Mouse (Mus musculus) midbrain, embryonic 15.5 days (tissue): ENCODE data around the gene Dhx30. TPM values are rescaled to one million over a fixed set of nuclear protein-coding genes. Genes with fewer than 3 reads are reported as not detected.
"Not testable (repeated sequence)": the region's sequence is repeated elsewhere in the genome, so short reads cannot be mapped to it uniquely, and the experiment has no call there.

Experiments
- ATAC-seq: fragments of 200-750 bp; cut with Nextera tagmentation; replicated peaks from 2 replicates; pipeline ENCODE4 v1.8.0; 2017; ENCODE audit warnings: moderate TSS enrichment
- H3K27ac ChIP-seq: fragments of 300-500 bp; sonication (generic); 2 replicates; pipeline ENCODE4 v1.5.1; 2015; ENCODE audit warnings: mild to moderate bottlenecking, inconsistent platforms
- H3K27me3 ChIP-seq: fragments of 300-500 bp; sonication (generic); replicated peaks from 2 replicates; pipeline ENCODE4 v1.6.1; 2015; ENCODE audit warnings: inconsistent platforms
- H3K36me3 ChIP-seq: fragments of 300-500 bp; sonication (generic); replicated peaks from 2 replicates; pipeline ENCODE4 v1.6.1; 2015; ENCODE audit warnings: inconsistent platforms
- H3K4me1 ChIP-seq: fragments of 300-500 bp; sonication (generic); 2 replicates; pipeline ENCODE4 v1.6.1; 2015; ENCODE audit warnings: inconsistent platforms
- H3K4me2 ChIP-seq: fragments of 300-500 bp; sonication (generic); 2 replicates; pipeline ENCODE4 v1.6.1; 2015; ENCODE audit warnings: inconsistent platforms, mild to moderate bottlenecking, moderate library complexity
- H3K4me3 ChIP-seq: fragments of 300-500 bp; sonication (generic); 2 replicates; pipeline ENCODE4 v1.5.1; 2015; ENCODE audit warnings: mild to moderate bottlenecking, inconsistent platforms
- H3K9ac ChIP-seq: fragments of 300-500 bp; sonication (generic); 2 replicates; pipeline ENCODE4 v1.6.1; 2015; ENCODE audit warnings: mild to moderate bottlenecking, inconsistent platforms
- H3K9me3 ChIP-seq: fragments of 300-500 bp; sonication (generic); 2 replicates; pipeline ENCODE4 v1.6.1; 2016; ENCODE audit warnings: inconsistent platforms
- WGBS: fragments of 180-500 bp; shearing (Covaris S2); methylation state at CpG from one replicate; pipeline ENCODE4 v1.1.7; 2015; ENCODE audit warnings: mixed read lengths; 5-methylcytosine and 5-hydroxymethylcytosine counted together
- polyA plus RNA-seq: library from polyadenylated mRNA; unstranded; fragments of >200 nt; fragmentation: Nextera tagmentation; extraction: Ambion mirVana; gene quantifications from 2 replicates; pipeline ENCODE4 v1.2.1, GENCODE M21; 2015

The Dhx30 gene
- polyA plus RNA-seq, 1 experiment from 2014 or later = 199 TPM

DNA sequence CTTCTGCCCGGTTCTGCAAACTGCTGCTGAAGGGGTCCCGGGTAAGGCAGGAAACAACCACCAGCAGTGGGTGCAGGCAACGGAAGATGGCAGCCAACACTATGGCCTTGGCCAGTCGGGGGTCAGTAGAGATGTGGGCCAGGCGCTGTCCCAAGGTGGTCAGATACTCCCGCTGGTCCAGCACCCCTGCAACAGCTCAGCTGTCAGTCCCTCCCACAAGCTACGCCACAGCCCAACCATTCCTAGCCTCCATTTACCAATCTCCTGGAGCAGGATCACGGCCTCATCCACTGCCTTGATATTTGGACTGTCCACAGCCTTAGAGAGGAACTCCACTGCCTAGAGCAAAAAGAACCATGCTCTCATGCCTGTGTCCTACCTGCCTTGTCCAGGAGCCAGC, 31.9 kb downstream of the Dhx30 start:
- Histone ChIP-seq H3K36me3 (peaks cover 84% of the 10 kb centered on the region), H3K27ac (no peak overlapping the region), H3K27me3 (no peaks in the 10 kb centered on the region), H3K9ac (no peak overlapping the region), H3K9me3 (no peaks in the 10 kb centered on the region), H3K4me1 (no peaks in the 10 kb centered on the region), H3K4me2 (no peak overlapping the region), H3K4me3 (no peak overlapping the region)
- ATAC-seq = no peak
- WGBS = 93% methylated on average over 8 of the region's 8 CpGs

DNA sequence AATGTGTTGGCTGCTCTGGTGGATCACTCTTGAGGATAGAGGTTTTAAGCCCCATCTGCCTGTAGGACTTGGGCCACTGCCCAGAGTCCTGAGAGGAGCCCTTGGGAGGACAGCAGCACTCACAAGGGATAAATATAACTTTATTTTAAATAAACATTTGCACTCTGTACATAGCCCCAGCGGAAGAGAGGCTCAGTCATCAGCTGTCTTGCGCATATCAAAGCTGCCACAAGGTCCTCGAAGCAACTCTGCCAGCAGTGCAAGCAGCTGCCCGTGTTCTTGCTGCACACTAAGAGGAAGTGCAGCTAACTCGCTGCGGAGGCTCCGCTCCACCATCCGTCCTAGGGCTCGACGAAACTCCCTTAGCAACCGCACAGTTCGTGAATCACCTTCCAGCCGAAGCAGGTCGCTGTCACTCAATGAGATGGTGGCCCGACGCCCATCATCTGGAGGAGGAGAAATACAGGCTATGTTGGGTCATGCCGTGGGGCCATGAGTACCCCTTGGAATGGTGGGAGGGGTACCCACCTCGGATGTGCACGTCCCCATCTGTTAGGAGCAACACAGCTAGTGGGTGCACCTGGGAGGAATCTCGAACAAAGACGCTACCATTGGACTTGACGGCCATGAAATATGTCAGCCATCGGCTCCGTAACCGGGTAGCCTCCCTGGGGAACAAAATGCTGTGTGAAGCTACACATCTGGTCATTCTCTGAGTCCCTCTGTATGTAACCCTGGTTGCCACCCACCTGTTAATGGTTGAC, 33.2 kb downstream of the Dhx30 start:
- no peak overlapping the region; the same call in 1 of the 2 replicates for H3K27ac ChIP-seq
- 85% methylated on average over 25 of the region's 25 CpGs for WGBS
- no peak for ATAC-seq

DNA sequence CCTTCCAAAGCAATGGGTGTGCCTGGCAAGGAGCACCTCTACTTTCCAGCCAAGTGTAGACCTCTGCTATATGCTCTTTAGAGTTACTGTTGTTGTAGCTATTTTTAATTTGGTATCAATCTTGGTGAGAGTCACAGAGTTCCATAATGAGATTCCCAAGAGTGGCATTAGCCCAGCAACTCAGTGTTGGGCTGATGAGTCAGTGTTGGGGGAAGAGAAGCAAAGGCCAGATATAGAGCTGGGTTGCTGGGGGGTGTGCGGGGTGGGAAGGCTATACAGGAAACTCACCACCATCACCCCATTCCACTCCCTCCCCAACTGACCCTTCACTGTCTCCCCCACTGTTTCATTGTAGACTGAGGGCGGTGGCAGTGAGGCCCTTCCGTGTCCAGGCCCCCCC, 36.6 kb downstream of the Dhx30 start:
- Histone ChIP-seq H3K9me3 (no peaks in the 10 kb centered on the region), H3K4me2 (no peak overlapping the region), H3K36me3 (peaks cover 68% of the 10 kb centered on the region), H3K4me3 (no peak overlapping the region), H3K9ac (no peak overlapping the region), H3K4me1 (no peaks in the 10 kb centered on the region), H3K27me3 (no peaks in the 10 kb centered on the region), H3K27ac (no peak overlapping the region)
- 77% methylated on average over 3 of the region's 3 CpGs for WGBS
- ATAC-seq = no peak

More for the DNA sequence above, 33.2 kb downstream of the Dhx30 start:
- Histone ChIP-seq H3K4me3 (no peak overlapping the region), H3K36me3 (peaks cover 79% of the 10 kb centered on the region), H3K9ac (no peak overlapping the region), H3K4me2 (no peak overlapping the region), H3K27me3 (no peaks in the 10 kb centered on the region), H3K4me1 (no peaks in the 10 kb centered on the region), H3K9me3 (no peaks in the 10 kb centered on the region)

DNA sequence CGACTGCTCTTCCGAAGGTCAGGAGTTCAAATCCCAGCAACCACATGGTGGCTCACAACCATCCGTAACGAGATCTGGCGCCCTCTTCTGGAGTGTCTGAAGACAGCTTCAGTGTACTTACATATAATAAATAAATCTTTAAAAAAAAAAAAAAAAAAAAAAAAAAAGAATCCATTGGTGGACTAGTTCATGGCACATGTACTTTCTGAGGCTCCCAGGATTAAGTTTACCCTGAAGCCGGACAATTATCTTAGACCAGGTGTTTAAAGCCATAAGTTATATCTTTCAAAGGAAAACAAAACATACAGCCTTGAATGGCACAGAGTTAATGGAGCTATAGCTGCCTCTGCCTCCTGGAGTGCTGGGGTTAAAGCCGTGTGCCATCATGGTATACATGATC, 41.2 kb downstream of the Dhx30 start:
- not testable (repeated sequence) for ATAC-seq, H3K4me3 ChIP-seq, H3K4me2 ChIP-seq, H3K9ac ChIP-seq, H3K9me3 ChIP-seq, H3K27me3 ChIP-seq, H3K27ac ChIP-seq, H3K4me1 ChIP-seq
- 86% methylated on average over 4 of the region's 7 CpGs for WGBS
- peaks cover 48% of the 10 kb centered on the region for H3K36me3 ChIP-seq

DNA sequence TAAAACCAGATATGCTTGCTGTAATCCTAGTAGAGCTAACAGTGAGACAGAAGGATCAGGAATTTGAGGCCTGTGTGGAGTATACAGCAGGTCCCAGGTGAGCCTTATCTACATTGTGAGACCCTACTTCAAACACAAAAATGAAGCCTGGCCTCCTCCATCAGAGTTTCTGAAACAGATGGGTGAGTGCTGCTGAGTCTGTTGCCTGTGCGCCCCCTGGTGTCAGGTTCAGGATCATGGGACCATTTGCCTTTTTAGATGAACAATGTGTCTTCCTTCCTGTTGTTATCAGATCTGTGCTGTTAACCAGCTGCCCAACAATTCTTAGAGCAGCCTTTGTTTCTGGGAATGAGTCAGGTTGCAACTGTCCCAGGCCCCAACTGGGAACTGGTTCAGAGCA, 45.8 kb downstream of the Dhx30 start:
- ATAC-seq = 0 out of 2 replicates have a peak, but pooled peaks have one; percentile 56
- Histone ChIP-seq H3K9ac (no peak overlapping the region), H3K4me1 (no peaks in the 10 kb centered on the region), H3K27me3 (no peaks in the 10 kb centered on the region), H3K27ac (no peak overlapping the region), H3K4me2 (no peak overlapping the region), H3K4me3 (no peak overlapping the region), H3K9me3 (no peaks in the 10 kb centered on the region), H3K36me3 (peaks cover 31% of the 10 kb centered on the region)
- 5% methylated on average over 1 of the region's 1 CpGs for WGBS

DNA sequence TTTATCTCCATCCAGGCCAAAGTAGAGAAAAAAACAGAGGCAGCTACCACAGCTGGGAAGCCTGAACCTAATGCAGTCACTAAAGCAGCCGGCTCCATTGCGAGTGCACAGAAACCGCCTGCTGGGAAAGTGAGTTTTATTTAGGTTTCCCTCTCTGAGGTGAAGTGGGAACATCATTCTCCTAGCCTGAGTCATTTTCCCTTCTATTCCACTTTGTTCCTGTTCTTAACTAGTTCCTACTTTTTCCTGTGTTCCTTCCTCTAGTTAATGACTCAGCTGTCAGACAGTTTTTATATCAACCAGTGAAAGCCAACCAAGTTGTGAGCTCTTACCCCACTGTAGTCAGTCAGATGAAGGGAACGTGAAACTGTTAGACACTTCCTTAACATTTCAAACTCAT, 46.6 kb downstream of the Dhx30 start:
- Histone ChIP-seq H3K9ac (no peak overlapping the region), H3K27ac (no peak overlapping the region), H3K9me3 (no peaks in the 10 kb centered on the region), H3K4me3 (no peak overlapping the region), H3K27me3 (no peaks in the 10 kb centered on the region), H3K4me1 (no peaks in the 10 kb centered on the region), H3K36me3 (peaks cover 26% of the 10 kb centered on the region), H3K4me2 (no peak overlapping the region)
- no peak for ATAC-seq
- WGBS = 93% methylated on average over 4 of the region's 4 CpGs

DNA sequence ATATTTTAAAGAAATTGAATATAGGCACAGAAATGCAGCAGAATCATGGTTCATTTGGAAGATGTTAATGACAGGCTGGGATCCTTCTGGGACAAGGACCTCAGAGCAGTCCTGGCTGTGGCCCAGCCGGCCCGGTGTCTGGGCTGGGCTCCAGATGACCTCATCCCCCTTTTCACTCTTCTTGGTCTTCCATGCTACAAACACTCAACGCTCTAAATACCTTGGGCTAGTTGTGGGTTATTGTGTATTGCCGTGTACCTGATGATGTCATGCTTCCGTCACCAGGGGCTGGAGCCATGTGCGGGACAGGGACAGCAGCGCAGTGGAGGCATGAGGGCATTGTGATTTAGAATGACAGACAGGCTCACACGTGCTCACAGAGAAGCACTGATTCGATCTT, 47.3 kb downstream of the Dhx30 start:
- Histone ChIP-seq H3K9me3 (no peaks in the 10 kb centered on the region), H3K4me3 (no peak overlapping the region), H3K36me3 (peaks cover 24% of the 10 kb centered on the region), H3K27ac (no peak overlapping the region), H3K9ac (no peak overlapping the region), H3K4me1 (no peaks in the 10 kb centered on the region), H3K4me2 (no peak overlapping the region), H3K27me3 (no peaks in the 10 kb centered on the region)
- WGBS = 65% methylated on average over 9 of the region's 9 CpGs
- no peak for ATAC-seq

DNA sequence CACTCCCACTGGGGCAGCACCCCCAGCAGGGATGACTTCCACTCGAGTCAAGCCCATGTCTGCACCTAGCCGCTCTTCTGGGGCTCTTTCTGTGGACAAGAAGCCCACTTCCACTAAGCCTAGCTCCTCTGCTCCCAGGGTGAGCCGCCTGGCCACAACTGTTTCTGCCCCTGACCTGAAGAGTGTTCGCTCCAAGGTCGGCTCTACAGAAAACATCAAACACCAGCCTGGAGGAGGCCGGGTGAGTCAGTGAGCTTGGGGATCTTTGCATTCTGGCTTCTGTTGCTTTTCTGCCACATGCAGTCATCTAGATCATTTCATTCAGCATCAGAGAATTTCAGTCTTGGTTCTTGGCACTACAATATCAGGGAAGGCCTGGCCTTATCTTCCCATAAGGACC, 48.9 kb downstream of the Dhx30 start:
- Histone ChIP-seq H3K9ac (no peak overlapping the region), H3K36me3 (peaks cover 13% of the 10 kb centered on the region), H3K27me3 (no peaks in the 10 kb centered on the region), H3K9me3 (no peaks in the 10 kb centered on the region), H3K27ac (no peak overlapping the region), H3K4me3 (no peak overlapping the region), H3K4me2 (no peak overlapping the region), H3K4me1 (no peaks in the 10 kb centered on the region)
- no peak for ATAC-seq
- WGBS = 92% methylated on average over 6 of the region's 6 CpGs

DNA sequence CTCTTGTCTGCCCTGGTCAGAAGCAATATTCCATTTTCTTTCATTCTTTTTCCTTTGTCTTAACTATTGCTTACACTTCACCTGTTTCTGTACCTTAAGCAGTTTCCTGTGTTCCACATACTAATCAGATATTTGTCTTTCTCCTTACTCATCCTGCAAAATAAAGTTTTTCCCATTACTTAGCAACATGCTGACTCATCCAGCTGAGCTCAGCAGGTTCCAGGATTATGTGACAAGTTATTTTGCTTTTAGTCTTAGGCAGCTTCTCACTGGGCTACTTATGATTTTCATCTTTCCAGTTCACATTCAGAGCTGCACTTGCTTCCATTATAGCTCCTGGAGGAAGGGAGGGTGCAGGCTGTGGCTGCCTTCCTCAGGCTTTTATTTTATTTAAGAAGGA, 53.0 kb downstream of the Dhx30 start:
- Histone ChIP-seq H3K9me3 (no peaks in the 10 kb centered on the region), H3K27me3 (no peaks in the 10 kb centered on the region), H3K4me1 (peaks cover 3% of the 10 kb centered on the region; the same call in 1 of the 2 replicates), H3K27ac (no peak overlapping the region), H3K4me3 (no peak overlapping the region), H3K36me3 (peaks cover 15% of the 10 kb centered on the region), H3K4me2 (no peak overlapping the region), H3K9ac (no peak overlapping the region)
- ATAC-seq = no peak

DNA sequence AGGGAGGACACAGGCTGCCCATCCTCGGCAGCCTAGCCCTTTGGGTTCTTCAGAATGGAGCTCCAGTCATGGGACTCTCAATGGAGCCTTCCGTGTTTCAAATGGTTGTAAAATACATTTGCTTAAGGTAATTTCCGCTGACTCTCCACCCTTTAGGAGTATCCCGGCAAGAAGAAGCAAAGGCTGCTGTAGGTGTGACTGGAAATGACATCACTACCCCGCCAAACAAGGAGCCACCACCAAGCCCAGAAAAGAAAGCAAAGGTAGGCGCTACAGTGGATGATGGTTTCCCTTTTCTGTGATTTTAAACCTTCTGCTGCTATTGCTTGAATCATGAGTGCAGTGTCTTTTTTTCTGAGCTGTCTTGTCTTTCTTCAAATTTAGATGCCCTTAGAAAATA, 54.8 kb downstream of the Dhx30 start:
- H3K27ac ChIP-seq = no peak overlapping the region
- no peak overlapping the region for H3K9ac ChIP-seq
- H3K4me2 ChIP-seq = no peak overlapping the region
- no peak for ATAC-seq
- no peak overlapping the region for H3K4me3 ChIP-seq
- no peaks in the 10 kb centered on the region for H3K9me3 ChIP-seq
- no peaks in the 10 kb centered on the region for H3K27me3 ChIP-seq
- peaks cover 6% of the 10 kb centered on the region; the same call in 1 of the 2 replicates for H3K4me1 ChIP-seq
- H3K36me3 ChIP-seq = peaks cover 9% of the 10 kb centered on the region
- 89% methylated on average over 6 of the region's 6 CpGs for WGBS

DNA sequence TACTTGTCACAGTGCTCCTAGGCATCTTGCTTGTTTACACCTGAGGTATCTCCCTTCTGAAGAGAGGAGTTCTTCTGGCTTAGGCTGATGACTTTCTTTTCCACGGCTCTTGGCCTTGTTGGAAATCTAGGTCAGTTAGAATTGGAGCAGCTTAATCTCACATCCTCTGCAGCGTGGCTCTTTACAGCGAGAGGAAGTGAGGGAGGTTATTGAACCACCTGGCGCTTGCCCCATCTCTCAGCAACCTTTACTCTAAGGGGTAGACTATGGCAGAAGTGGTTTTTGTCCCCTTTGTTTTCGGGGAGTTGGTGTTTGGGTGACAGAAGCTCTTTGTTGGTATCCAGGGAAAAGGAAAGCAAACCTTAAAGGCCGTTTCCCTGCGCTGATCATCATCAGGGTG, 55.2 kb downstream of the Dhx30 start:
- H3K36me3 ChIP-seq = peaks cover 5% of the 10 kb centered on the region; the same call in 1 of the 2 replicates
- no peaks in the 10 kb centered on the region for H3K27me3 ChIP-seq
- no peak overlapping the region for H3K9ac ChIP-seq
- H3K4me2 ChIP-seq = no peak overlapping the region
- no peak overlapping the region for H3K4me3 ChIP-seq
- H3K9me3 ChIP-seq = no peaks in the 10 kb centered on the region
- no peak overlapping the region for H3K27ac ChIP-seq
- ATAC-seq = no peak
- 74% methylated on average over 7 of the region's 7 CpGs for WGBS
- H3K4me1 ChIP-seq = peaks cover 10% of the 10 kb centered on the region

DNA sequence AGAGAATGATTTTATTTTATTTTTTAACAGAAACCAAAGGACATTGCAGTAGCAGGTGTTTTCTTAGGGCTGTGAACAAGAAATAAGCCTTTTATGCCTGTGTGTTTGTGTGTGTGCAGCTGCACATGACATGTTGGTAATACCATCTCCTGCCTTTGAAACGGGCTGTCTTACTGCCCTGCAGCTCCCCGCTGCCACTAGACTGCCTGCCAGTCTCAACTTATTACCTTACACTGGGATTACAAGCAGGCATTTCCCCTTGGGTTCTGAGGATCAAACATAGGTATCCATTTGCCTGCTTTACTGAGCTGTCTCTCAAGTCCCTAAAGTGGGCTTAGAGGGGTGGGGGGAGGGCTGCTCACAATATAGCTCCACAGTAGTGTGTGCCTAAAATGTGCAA, 56.9 kb downstream of the Dhx30 start:
- Histone ChIP-seq H3K27me3 (no peaks in the 10 kb centered on the region), H3K4me3 (no peak overlapping the region), H3K4me2 (no peak overlapping the region), H3K36me3 (0 out of 2 replicates have a peak, but pooled peaks cover 2% of the 10 kb centered on the region), H3K9me3 (no peaks in the 10 kb centered on the region), H3K9ac (no peak overlapping the region), H3K27ac (no peak overlapping the region), H3K4me1 (peaks cover 16% of the 10 kb centered on the region)
- WGBS = 18% methylated on average over 2 of the region's 2 CpGs
- ATAC-seq = no peak

DNA sequence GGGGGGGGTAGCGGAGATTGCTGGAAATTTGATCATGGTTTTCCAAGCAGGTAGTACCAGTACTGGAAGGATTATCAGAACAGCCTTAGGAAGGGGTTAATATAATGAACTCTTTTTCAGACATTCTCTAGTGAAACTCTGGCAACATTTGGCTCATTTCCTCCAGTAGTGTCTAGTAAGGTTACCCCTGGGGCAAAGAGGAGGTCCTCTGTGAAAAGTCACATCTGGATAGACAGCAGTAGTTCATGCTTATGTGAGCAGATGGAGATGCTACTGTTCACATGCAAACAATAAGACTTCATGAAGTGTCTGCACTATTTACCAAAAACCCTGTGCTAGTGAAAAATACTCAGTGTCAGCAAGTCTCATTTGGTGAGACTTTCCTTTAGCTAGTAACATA, 60.4 kb downstream of the Dhx30 start:
- Histone ChIP-seq H3K9me3 (no peaks in the 10 kb centered on the region), H3K27ac (no peak overlapping the region), H3K36me3 (no peaks in the 10 kb centered on the region), H3K27me3 (no peaks in the 10 kb centered on the region), H3K4me1 (peaks cover 47% of the 10 kb centered on the region), H3K4me2 (no peak overlapping the region), H3K4me3 (no peak overlapping the region), H3K9ac (no peak overlapping the region)
- WGBS = 96% methylated on average over 1 of the region's 1 CpGs
- ATAC-seq = no peak
